Mouse (Mus musculus) lung, postnatal 14 days (tissue): ENCODE data around the gene Thy1.

Experiments
- DNase-seq: peaks from one replicate; pipeline ENCODE4 v3.0.0; 2021

Thy1 gene

DNA sequence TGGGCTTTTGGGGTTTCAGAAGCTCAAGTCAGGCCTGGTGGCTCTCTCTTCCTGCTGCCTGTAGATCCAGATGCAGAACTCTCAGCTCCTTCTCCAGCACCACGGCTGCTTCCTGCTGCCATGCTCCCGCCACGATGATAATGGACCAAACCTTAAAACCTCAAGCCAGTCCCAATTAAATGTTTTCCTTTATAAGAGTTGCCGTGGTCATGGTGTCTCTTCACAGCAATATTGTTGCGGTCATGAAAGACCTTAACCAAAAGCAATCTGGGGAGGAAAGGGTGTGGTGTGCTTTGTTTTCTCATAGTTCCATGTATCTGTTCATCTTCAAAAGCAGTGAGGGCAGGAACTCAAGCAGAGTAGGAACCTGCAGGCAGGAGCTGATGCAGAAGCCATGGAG, 6.1 kb upstream of the Thy1 start:
- no peak for DNase-seq

DNA sequence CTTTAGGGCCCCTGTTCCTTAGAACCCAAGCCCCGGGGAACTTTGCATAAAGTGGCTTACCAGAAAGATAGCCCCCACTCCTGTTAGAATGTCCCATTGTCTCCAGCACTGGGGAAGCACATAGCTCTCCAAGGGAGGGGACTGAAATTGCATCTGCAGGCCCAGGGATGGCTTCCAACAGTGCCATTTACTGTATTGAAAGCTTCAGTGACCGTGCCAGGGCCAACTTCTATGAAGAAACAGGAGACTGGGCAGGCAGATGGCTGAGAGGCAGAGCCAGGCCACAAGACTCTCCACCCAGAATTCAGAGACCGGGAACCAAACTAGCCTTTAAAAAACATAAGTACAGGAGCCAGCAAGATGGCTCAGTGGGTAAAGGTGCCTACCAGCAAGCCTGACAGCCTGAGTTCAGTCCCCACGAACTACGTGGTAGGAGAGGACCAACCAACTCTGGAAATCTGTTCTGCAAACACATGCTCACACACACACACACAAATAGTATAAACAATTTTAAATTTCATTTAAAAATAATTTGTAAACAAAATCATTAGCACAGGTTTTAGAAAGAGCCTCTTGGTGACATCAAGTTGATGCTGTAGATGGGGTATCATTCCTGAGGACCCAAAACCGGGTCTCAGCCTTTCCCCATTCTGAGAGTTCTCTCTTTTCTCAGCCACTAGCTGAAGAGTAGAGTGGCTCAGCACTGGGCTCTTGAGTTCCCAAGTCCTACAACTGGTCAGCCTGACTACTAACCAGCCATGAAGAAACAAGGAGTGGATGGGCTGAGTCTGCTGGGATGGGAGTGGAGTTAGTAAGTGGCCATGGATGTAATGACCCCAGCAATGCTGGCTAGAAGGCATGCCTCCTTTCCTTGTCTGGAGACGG, 1.4 kb upstream of the Thy1 start:
- no peak for DNase-seq

DNA sequence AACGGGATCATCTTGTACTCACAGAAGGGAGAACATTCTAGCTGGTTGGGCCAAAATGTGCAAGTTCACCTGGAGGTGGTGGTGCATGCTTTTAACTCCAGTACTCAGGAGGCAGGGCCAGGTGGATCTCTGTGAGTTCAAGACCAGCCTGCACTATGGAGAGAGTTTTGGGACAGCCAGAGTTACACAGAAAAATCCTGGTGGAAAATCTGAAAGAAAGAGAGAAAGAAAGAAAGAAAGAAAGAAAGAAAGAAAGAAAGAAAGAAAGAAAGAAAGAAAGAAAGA, 846 bp upstream of the Thy1 start:
- no peak for DNase-seq

DNA sequence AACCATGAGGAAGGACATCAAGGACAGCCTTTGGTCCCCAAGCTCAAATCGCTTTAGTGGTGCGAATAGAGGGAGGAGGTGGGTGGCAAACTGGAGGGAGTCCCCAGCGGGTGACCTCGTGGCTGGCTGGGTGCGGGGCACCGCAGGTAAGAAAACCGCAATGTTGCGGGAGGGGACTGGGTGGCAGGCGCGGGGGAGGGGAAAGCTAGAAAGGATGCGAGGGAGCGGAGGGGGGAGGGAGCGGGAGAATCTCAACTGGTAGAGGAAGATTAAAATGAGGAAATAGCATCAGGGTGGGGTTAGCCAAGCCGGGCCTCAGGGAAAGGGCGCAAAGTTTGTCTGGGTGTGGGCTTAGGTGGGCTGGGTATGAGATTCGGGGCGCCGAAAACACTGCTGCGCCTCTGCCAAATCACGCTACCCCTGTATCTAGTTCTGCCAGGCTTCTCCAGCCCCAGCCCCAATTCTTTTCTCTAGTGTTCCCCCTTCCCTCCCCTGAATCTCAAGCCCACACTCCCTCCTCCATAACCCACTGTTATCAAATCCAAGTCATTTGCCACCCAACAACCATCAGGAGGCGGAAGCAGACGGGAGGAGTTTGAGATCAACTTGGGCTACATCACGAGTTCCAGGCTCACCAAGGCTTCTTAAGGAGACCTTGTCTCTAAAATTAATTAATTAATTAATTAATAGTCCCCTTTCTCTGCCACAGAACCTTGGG, 683 bp downstream of the Thy1 start:
- no peak for DNase-seq

DNA sequence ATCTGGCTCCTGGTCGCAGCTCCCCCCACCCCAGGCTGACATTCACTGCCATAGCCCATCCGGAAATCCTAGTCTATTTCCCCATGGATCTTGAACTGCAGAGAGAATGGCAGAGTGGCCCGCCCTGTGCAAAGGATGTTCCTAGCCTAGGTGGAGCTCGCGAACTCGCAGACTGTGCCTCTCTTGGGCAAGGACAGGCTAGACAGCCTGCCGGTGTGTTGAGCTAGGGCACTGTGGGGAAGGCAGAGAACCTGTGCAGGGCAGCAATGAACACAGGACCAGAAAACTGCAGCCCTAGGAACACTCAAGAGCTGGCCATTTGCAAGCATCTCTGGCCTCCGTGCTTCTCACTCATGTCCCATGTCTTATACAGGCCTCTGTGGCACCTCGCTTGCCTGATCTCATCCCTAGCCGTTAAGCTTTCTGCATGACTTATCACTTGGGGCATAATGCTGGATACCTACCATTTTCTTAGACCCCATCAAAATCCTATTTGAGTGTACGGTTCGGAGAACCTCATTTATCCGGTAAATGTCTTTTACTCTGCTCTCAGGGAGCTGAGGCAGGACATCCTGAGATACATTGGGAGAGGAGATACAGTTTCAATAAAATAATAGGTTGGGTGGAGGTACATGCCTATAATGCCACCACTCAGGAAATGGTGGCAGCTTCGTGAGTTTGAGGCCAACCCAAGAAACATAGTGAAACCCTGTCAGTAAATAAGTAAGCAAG, 1.4 kb downstream of the Thy1 start:
- no peak for DNase-seq

DNA sequence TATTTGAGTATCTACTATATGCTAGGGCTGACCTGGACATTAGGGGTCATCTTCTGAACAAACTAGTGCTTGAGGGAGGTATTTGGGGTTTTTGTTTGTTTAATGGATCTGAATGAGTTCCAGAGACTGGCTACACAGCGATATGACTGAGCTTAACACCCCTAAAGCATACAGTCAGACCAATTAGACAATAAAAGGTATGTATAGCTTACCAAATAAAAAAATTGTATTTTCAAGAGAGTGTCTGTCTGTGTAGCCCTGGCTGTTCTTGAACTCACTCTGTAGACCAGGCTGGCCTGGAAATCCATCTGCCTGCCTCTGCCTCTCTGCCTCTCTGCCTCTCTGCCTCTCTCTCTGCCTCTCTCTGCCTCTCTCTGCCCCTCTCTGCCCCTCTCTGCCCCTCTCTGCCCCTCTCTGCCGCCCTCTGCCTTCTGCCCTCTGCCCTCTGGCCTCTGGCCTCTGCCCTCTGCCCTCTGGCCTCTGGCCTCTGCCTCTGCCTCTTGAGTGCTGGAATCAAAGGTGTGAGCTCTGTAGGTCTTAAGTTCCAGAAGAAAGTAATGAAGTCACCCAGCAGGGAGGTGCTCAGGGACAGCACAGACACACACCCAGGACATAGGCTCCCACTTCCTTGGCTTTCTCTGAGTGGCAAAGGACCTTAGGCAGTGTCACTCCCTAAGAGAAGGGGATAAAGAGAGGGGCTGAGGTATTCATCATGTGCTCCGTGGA, 2.1 kb downstream of the Thy1 start:
- no peak for DNase-seq

DNA sequence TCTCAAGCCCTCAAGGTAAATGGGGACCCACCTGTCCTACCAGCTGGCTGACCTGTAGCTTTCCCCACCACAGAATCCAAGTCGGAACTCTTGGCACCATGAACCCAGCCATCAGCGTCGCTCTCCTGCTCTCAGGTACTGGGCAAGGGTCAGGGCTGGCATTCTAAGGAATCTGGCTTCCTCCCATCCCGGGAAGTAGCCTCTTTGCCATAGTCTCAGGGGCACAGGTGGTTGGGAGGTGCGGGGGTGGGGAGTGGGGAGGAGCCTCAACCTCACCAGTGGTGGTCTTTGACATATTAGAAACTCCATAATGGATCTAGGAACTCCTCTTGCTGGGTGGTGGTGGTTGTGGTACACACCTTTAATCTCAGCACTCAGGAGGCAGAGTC, 2.7 kb downstream of the Thy1 start:
- no peak for DNase-seq

DNA sequence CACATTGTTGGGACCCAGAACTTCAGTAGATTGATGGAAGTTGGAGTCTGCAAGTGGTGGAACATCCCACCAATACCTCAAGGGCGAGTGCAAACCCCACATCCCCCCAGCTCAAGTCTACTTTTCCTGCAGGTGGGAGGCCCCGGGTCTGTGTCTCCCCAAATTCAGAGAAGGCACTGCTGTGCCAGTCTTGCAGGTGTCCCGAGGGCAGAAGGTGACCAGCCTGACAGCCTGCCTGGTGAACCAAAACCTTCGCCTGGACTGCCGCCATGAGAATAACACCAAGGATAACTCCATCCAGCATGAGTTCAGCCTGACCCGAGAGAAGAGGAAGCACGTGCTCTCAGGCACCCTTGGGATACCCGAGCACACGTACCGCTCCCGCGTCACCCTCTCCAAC, 3.2 kb downstream of the Thy1 start:
- no peak for DNase-seq

DNA sequence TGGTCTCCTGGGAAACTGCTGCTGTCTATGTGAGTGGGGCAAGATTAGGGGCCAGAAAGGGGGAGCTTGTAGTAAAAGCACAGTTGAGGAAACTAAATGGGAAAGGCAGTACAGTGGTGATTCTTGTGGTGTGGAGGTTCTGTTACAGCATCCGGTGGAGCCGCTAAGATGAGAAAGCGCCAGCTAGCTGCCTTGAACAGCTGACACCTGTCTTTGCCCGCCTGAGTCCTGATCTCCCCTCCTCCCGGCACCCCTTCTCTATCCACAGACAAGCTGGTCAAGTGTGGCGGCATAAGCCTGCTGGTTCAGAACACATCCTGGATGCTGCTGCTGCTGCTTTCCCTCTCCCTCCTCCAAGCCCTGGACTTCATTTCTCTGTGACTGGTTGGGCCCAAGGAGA, 3.9 kb downstream of the Thy1 start:
- DNase-seq = no peak

DNA sequence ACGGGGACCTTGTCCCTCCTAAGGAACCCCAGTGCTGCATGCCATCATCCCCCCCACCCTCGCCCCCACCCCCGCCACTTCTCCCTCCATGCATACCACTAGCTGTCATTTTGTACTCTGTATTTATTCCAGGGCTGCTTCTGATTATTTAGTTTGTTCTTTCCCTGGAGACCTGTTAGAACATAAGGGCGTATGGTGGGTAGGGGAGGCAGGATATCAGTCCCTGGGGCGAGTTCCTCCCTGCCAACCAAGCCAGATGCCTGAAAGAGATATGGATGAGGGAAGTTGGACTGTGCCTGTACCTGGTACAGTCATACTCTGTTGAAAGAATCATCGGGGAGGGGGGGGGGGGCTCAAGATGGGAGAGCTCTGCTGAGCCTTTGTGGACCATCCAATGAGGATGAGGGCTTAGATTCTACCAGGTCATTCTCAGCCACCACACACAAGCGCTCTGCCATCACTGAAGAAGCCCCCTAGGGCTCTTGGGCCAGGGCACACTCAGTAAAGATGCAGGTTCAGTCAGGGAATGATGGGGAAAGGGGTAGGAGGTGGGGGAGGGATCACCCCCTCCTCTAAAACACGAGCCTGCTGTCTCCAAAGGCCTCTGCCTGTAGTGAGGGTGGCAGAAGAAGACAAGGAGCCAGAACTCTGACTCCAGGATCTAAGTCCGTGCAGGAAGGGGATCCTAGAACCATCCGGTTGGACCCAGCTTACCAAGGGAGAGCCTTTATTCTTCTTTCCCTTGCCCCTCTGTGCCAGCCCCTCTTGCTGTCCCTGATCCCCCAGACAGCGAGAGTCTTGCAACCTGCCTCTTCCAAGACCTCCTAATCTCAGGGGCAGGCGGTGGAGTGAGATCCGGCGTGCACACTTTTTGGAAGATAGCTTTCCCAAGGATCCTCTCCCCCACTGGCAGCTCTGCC, 4.6 kb downstream of the Thy1 start:
- DNase-seq = no peak

DNA sequence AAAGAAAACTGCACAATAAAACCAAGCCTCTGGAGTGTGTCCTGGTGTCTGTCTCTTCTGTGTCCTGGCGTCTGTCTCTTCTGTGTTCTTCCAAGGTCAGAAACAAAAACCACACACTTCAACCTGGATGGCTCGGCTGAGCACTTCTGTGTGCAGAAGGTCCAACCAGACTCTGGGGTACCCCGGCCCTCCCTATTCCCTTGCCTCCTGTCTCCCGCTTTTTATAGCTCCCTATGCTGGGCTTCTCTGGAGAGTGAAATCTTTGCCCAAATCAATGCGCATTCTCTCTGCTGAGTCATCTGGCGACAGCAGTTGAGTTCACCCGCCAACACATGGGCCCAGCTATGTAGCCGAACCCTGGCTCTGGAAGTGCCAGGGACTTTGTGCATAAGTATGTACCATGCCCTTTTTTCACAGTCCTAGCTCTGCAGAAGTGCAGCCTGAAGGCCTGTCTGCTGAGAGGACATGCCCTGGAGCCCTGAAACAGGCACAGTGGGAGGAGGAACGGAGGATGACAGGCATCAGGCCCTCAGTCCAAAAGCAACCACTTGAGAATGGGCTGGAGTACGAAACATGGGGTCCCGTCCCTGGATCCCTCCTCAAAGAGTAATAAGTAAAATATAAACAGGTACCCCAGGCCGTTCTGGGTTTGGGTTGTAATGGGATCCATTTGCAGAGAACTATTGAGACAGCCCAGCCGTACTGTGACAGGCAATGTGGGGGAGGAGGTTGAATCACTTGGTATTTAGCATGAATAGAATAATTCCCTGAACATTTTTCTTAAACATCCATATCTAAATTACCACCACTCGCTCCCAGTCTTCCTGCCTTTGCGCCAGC, 5.6 kb downstream of the Thy1 start:
- DNase-seq = no peak

DNA sequence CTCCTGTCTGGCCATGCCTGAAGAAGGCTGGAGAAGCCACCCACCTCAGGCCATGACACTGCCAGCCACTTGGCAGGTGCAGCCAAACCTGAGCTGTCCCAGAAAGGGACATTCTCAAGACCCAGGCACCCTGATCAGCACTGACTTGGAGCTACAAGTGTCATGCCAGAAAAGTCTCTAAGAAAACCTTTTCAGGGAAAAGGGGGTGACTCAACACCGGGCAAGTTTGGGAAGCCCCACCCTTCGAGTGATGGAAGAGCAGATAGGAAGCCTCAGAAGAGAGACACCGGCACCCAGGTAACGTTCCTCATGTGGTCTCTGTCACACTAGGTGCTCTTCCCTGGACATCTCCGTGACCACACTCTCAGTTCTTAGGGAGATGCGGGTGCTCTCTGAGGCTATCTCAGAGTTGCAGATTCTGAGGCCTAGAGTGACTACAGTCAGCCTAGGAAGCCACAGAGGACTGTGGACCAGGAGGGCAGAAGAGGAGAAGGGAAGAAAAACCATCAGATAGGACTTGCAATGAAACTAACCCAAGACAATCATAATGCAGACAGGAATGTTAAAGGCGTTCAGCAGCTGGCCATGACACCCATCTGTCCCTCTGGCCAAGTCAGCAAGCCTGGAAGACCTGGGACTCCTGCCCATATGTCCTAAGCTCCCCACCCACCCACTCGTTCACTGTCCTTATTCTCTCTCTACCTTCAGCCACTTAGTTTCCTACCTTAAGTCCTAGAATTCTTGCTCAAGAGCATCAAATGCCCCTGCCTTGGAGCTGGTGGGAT, 6.4 kb downstream of the Thy1 start:
- no peak for DNase-seq

DNA sequence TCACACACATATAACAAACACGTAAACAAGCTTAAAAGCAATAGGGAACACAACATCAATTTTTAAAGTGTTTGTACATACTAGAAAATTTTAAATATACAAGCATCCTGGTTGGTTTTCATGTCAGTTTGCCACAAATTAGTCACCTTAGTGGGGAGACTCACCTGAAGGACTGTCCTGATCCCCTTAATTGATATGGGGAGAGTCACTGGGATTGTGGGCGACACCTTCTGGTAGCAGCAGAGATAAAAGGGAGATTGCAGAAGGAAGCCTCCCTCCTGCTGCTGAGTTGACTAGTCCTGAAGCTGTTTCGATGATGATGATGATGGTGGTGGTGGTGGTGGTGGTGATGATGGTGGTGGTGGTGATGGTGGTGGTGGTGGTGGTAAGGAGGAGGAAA, 9.7 kb downstream of the Thy1 start:
- DNase-seq = no peak

DNA sequence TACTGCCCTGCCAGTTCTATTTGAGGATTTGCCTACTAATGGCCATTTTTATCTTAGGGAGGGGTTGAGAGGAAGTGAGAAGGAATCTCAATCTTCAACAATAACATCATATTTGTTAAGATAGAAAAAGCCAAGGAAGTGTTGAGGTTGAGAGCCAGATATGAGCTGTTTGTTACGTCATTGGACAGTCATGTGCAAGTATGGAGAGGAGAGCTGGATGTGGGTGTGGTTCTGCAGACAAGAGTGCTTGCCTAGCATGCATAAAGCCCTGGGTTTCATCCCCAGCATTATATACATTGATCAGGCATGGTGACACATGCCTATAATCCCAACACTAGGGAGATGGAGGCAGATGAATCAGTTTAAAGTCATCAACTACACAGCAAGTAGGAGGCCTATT, 10.8 kb downstream of the Thy1 start:
- no peak for DNase-seq

DNA sequence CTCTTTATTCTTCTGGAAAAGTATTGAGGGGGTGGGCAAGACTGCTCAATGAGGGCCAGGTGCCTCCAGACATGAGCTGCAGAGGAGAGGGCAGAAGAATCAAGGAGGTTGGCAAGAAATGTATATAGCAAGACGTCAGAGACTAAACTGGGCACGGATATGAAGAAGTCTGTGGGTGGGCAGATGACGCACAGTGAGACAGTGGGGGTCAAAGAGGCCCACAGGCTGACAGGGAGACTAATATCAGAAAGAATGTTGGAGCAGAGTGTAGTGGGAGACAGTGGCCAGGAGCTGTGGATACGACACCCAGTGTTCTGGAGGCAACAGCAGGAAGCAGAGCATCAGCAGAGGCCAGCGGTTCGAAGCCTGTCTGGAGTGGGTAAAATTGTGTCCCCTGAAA, 15.4 kb downstream of the Thy1 start:
- DNase-seq = no peak

DNA sequence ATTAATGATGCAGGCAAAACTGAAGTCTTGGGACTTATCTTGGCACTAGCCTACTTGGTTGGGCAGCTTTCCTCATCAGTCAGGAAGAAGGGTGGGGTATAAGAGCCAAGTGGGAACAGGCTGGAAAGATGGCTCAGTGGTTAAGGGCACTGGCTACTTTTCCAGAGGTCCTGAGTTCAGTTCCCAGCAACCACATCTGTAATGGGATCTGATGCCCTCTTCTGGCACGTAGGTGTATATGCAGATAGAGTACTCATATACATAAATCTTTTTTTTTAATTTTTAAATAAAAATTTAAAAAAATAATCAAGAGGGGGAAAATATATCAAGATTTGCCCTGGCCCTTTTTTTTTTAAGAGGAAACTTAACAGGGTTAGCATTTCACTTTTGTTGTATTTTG, 22.0 kb downstream of the Thy1 start:
- no peak for DNase-seq

DNA sequence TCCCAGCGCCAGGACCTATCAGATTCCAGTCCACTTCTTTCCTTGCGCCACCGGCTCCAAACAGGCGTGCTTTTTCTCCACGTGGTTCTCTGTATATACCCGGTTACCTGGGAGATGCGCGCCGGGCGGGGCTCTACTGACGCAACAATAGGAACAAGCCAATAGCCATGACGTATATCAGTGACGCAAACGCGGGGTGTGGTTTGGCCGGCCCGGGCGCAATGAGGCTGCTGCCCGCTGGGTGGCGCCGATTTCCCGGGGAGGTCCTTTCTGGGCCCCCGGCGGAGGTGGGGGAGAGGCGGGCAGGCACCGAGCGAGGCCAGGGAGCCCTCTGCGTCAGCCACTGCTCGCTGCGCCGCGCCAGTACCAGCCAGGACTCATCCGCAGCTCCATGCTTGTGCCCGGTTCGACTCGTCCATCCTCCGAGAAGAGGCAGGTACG, 23.6 kb downstream of the Thy1 start, which contains the start of gene Usp2:
Usp2 (plus strand) TSS at position 237 of the 441 bp plus-strand sequence.
- peak; percentile 100 for DNase-seq

DNA sequence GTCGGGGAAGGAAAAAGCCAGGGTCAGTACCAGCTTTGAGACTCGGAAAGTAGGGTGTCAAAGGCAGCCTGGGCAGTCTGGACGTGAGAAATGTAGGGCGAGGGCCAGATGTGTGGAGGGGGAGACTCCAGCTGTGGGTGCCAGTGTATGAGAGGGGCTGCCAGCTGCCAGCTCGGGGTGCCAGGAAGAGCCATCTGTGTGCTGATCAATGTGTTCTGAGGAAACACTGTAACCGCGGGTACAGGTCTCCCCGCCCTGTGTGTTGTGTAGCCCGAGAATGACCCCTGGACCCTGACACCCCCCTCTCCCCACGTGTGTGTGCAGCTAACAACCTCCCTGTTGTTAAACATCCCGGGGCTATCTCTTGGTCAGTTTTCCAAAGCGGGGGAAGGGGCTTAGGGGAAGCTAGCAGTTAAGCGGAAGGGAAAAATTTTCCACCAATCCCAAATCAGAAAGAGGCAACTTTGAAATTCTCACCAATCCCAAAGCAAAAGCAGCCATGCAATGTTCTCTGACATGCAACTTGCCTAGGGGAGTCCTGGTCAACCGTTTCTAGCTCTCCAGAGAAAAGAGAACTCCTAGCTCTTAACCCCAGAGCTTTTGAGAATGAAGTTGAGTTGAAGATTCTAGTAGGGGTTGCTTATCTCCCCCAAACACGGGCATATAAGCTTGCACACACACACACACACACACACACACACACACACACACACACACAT, 24.2 kb downstream of the Thy1 start:
- DNase-seq = no peak

DNA sequence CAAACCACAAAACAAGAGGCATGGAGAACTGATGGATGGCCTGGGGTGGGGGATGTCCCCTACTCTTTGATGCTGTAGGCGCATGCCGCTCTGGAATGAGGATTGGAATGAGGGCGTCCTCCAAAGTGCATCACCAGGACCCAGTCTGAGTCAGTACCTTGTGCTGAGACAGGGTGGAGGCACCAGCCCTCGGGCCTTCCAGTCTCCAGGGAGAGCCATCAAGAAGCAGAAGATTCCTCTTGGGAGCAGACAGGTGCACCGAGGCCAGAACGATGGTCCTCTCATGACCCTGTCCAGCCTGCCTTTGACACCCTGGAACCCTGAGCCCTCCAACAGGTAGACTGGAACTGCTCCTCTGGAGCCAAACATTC, 24.8 kb downstream of the Thy1 start:
- no peak for DNase-seq

DNA sequence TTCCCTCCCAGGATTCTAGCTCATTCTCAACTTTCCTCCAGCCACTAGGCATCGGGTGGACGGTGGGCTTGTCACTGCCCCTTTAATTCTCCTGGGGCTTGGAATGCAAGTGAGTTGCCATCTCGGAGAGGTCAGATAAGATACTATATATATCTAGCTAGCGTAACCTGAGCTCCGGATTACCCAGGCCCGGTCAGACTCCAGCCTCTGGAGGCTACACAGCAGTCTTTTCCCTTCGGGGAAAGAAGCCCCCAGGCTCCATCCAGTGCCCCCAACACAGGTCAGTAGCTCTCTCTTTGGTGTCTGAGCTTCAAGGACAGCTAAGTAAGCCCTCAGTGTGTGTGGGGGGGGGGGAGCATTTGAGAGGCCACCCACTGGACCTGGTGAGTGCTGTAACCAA, 26.1 kb downstream of the Thy1 start:
- no peak for DNase-seq
